Mouse (Mus musculus) adipocyte (in vitro differentiated cells): Measurements from ENCODE around the gene Adgrl2.

Experiments used
- DNase-seq: peaks from one replicate; pipeline ENCODE4 v3.0.0-alpha.2; 2016; ENCODE audit warnings: low spot score

Gene Adgrl2

DNA sequence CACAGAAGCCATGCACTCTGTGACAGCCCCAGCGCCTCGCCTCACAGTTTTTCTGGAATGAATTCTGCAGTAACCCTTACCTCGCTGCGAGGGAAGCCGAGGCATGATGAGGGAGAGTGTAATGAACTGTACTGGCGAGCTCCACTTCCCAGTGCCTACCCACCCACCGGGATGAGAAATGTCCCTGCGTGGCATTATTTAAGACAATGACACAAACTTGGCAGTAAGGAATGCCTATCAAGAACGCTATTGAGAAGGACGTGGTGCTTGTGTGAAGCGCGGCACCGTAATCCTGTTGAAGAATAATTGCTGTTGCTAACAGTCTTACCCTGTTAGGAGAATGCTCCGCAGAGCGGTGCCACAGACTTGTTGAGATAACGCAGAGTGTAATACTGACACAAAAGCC, 13.2 kb downstream of the Adgrl2 start:
- no peak for DNase-seq

DNA sequence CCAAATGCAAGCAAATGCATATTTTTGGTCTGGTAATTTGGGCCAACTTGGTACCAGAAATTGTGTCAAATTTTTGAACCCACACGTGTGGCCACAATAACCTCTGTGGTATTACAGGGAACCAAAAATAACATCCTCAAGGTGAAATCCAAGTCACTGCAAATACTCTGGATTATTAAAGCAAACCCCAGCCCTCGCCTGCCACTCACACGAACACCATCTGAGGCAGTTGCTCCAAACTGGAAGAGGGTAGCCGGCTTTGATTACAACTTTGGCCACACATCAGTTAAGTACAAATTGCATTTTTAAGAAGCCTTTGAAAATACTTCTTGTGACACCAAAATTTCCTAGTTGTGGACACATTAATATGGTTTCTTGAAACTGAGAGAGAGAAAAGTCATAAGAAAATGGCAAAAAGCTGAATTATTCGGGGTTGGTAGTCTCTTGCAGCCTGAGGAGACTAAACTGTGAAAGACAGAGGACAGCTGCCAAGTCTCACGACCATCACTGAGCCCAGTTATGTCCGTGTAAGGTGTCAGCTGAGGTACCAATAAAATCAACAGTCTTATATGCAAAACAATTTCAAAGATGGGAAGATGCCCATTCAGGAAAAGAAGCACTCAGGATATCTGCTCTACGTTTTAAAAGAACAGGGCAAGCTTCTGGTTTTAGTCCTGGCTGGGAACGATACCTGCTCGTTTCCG, 18.3 kb downstream of the Adgrl2 start:
- DNase-seq = no peak

DNA sequence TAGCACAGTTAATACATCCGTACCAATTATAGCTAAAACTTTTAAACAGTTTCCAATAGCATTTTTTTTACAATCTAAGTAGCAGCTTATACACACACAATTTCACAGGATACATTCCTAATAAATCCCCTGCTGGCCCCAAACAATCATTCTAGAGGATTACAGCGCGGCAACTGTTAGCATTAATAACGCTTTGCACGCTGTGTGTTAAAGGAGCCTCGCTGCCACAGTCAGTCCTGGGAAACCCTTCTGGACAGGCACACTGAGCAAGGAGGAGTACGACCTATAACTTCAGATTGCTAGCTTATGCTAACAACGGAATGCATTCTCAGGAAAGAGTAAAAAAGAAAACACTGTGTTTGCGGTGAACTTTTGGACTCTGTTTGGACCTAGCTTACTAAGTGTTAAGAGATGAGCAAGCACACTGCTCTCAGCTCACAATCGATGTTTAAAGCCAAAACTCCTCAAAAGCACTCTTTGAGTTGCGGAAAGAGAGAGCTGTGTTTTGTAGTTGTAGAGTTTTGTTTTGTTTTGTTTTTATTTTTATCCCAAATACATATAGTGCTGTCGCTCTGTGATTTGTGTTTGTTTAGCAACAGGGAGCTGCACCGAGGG, 25.3 kb downstream of the Adgrl2 start:
- DNase-seq = no peak

DNA sequence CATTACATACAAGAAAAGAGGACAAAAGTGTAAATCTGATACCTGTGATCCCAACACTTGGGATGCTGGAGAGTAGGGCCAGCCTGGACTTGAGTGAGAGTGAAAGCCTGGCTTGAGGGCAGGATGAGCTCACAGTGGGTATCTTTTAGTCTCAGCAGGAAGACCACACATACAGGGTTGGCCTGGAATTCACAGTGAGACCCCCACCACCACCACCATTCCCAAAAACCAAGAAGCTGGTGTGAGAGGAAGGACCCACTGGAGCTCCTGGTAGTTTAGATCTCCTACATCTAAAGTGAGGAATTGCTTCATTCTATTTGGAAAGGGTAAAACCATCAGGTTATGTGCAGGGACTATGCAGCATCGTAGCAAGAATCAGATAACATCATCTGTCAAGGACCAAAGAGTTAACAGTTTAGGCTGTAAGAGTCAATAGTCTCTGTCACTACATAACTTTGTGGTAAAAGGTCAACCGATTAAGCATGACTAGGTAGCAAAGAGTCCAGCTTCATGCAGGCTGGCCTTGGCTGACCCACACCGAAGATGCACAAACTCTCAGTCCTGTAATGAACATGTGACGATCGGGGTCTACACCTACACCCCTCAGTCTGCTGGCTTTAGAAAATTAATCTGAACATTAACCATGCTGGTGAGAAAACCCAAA, 26.8 kb downstream of the Adgrl2 start:
- DNase-seq = no peak

DNA sequence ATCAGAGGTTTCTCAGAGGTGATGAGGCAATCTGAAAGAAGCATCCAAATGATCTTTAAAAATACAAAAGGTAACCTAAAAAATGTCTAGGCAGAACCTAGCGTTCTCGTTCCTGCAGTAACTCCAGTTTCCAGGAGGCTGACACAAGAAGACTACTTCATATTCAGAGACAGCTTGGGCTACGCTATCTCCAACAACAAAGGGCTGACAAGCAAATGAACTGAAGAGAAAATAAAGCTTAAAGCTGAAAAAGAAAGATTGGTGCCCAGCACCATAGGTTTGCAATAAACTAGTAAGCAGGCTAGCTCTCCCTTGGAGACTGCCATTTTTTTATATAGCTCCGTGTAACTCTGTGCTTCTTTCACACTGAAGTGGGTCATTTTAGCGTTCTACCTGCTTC, 28.7 kb downstream of the Adgrl2 start:
- DNase-seq = no peak

DNA sequence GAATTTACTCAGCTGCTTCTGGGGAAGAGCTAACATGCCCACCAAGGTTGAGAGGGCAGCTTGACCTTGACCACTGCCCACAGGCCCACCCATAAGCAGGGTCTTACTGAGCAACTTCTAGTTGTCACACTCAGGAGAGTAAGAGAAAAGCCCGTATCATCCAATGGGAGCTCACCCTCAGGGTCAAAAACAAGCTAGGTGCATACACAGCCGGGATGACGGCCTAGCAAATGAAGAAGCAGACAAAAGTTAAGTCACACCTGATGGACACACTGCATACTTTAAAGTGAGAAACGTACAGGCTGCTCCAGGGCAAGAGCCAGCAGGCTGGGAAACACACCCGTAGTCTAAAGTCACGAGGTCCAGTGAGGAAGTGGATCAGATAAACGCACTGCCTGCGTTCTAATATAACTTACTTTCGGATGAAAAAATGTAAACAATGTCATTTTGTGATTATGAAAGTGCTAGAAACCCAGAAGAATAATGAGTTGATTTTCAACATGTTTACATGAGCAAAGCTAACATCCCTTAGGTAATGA, 29.5 kb downstream of the Adgrl2 start:
- no peak for DNase-seq

DNA sequence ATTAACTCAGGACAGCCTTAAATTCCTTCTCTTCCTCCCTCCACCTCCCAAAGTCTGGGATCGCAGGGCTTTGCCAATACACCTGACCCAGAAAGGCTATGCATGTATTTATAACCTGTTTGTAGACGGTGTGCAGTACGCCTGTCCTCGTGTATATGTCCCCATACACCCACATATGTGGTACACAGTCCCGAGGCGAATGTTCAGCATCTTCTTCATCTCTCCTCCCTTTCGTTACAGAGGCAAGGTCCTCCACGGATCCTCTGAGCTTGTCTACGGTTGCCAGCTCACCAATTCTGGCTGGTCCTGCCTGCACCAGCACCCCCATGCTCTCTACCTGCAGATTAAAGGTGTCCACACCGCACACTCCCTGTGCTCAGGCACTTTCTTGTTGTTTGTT, 30.1 kb downstream of the Adgrl2 start:
- DNase-seq = no peak

DNA sequence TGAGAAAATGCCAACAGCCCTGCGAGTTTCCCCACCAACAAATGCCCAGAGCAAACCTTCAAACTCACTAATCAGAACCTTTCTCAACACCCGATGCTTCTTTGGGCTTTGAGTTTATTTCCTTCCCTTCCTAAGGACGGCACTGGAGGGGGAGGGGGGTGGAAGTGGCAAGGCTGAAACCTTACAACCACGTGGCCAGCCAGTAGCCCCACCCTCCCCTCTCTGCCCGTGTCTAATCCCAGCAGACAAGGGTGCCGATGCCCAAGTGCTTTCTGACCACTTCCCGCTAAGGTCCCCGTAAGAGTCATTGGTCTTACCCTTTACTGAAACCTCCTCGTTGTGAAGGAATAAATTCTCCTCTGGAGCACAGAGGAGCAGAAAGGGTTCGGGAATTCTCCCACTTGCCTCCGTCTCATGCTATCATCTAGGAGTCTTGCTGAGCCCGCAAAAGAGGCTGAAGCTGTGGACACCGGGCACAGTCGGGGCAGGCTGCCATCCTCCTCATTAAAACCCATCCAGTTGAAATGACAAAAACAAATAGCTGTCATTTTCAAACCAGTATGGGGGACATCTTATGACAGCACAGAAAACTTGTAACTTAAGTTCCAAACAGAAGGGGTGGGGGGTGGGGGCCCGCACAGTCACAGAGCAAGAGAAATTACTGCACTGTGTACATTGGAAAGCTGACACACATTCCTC, 30.9 kb downstream of the Adgrl2 start:
- DNase-seq = no peak

DNA sequence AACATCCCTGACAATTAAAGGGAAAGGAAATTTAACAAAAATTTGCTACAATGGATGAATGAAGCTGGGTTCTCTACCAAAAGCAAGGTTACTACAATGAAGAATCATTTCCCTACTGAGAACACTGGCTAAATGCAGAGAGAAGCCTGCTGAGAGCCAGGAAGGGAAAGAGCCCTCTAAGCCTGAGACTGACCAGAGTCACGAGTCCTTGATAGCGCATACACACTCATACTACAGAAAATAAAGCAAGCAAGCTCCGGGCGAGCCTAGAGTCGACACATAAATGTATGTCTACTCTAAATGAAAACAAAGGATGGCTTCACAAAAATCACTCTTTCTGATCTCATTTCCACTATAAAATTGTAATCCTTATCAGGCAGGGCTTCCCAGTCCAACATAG, 31.6 kb downstream of the Adgrl2 start:
- no peak for DNase-seq

DNA sequence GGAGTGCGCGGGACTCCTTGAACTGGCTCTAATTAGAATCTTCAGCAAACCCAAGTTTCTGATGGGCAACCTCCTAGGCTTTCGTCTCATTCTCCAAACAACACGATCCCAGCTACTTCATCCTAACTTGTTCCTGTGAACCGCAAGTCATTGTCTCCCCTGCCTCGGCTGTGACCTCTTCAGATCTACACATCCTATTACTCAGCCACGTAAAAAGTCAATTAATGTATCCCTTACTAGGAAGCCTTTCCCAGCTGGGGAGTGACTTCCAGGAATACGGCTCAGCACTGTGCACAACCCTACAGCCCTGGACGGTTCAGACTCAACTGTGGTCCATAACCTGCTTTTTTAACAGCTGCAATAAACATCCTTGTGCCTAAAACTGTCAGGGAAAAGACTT, 32.2 kb downstream of the Adgrl2 start:
- no peak for DNase-seq

DNA sequence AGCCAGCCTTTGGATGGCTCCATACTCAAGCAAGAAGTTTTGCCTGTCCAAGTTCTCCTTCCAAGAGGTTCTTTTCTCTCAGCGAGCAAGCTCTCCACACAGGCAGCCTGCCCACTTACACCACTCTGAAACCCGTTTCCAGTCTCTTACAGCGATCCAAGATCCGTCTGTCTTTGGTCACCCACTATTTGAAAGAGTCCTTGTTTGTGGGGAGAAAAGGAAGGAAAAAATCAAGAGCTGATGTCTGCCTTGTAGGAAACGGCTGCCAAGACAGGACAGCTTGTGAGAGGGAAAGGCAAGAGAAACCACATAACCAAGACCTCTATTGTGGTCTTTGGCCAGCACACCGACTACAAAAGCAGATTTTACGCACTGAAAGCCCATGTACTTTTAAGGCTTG, 33.5 kb downstream of the Adgrl2 start:
- no peak for DNase-seq

DNA sequence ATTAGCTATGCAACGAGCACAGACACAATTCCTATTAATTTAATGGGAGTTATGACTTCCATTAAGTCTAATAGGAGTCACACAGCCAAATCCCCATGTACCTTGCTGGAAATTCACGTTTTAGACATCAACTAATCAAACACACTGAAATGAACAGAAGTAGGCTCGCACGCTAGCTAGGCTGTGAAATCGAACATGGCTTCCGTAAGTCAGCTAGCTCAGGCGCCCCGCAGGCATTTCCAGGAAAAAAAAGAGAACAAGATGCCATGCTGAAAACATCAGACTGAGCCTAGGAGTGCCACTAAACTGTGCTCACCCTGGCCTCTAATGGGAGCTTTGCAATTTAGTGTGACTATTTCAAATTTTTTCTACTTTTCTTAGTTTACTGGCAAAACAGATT, 40.6 kb downstream of the Adgrl2 start:
- no peak for DNase-seq

DNA sequence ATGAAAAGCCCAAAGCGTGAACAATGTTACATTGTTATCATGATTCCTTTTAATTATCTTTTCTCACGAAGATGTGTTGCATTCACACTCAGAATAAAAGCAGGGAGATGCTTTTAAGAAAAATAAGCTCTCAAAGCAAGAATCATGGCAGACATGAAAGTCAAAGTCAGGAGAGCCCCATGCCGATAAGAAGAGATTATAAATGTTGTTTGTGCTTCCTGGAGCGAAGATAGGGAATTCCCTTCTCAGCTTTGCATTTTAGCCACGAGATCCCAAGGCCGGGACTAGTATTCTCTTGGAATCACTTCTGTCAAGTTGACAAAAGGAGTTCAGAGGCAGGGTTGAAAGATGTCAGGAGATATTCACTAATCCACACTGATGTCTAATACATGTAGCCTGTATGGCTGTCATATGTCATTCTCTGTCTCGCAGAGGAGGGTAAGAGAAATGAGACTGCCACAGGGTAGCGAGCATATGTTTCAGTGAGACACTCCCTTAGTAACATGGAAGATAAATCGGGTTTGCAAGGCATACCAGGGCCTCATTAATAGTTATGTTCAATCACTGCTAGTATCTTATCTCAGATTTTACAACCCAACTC, 42.5 kb downstream of the Adgrl2 start:
- DNase-seq = no peak

DNA sequence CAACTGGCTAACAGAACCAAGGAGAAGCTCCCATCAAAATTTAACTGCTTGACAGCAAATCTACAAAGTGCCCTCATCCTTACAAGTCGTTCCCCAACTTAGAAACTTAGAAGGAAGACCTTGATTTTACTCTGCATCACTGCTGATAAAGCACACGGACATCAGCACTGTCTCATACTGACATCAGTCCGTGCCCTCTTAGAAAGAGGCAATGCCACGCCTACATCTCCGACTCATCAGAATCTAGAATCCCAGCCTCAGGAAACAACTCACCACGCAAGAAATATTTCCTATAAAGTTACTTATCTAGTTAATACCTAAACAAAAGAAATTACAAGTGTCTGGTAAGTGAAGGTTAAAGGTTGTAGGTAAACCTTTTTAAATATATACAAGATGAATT, 43.1 kb downstream of the Adgrl2 start:
- no peak for DNase-seq

DNA sequence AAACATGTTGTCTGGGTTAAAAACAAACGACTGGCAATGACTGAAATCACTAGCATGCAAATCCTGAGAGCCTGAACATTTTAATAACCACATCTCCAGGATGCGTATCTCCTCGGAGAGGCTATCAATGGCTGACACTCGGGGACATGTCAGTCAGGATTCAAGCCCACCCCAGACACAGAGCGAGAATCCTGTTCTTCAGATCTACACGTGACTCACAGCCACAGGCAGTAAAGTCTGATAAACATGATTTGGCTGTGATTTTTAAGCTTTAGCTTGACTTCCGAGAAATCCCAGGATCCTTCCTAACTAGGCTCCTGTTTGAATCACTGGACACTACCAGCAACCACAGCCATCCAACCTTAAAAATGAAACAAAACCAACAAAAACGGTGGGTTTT, 44.8 kb downstream of the Adgrl2 start:
- no peak for DNase-seq

DNA sequence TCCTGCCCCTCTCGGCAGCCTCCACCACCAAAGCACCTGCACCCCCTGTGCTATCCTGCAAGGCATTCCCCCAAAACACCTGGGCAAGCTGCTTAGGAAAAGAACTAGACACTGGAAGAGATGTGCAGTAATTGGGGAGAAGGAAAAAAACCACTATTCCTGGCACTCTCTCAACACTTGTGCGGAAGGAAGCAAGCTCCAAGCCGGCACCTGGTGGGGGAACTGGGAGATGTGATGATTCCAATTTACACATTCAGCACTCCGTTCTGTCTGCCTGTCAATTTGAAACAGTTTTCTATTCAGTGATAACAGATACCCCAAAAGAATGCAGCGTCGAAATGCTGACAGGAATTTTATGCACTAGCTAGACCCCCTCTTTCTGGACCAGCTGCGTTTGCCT, 50.9 kb downstream of the Adgrl2 start:
- no peak for DNase-seq

DNA sequence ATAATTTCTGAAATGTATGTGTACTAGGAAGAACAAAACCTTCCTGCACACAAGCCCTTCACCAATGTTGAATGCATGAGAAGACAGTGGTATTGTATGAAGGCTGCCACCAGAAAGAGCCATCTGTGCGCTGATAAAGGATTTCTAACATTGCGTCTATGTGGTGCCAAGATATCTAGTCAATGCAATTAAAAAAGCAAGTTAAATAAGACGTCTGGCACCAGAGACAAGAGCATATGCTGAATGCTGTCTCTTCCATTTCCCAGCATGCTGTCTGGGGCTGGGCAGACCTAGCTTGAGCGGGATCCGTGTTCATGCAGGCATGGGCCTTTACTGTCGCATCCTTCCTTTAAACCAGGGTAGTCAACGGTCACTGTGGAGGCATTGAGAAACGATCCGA, 55.3 kb downstream of the Adgrl2 start:
- DNase-seq = no peak

DNA sequence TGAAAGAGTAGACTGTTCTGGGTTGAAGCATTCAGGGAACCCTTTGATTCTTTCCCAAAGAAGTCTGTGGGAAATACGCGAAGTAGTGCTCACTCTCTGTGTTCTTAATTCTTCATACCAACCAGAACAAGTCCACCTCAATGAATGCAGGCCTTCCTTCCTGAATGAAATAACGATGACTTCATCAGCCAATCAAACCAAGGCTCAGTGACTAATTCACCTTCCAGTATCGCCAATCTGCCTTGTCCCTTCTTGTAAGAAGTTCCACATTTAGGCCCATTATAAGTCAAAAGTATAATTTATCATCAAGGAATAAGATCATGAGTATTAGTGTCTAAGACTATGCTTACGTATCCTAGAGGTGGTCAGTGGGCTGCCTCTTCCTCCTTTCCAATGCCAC, 56.1 kb downstream of the Adgrl2 start:
- no peak for DNase-seq

DNA sequence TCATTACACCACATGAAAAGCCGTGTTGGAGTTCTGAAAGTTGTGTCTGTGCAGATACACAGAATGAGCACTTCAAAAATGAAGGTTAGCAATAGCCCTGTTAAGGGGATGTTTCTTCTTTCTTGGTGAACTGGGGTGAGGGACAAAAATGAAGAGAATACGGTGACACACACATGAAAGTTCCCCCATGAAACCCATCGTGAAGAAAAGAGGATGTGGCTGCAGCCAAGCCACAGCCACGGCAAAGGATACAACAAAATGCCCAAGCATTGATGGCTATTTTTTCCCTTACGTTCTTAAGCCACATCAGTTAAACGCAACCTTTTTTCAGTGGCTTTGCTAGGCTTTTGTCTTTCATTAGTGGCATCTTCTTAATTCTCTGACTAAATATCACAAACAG, 57.2 kb downstream of the Adgrl2 start:
- no peak for DNase-seq

DNA sequence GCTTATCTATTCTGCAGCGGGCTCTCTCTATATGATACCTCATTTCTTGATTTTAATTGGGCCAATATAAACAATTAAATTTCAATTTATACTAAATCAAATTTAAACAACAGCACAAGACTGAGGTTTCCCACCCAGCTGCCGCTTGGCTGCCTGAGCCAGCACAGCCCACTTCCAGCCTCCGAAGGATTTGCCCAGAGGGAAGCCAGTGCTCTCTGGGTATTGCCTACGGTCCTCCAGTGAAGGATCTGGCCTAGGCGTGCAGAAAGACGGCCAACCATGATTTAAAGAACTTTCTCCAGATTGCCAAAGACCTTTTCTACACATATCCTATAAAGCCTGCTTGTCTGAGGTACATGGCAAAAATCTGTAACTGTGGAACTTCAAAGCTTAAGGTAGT, 59.4 kb downstream of the Adgrl2 start:
- no peak for DNase-seq

DNA sequence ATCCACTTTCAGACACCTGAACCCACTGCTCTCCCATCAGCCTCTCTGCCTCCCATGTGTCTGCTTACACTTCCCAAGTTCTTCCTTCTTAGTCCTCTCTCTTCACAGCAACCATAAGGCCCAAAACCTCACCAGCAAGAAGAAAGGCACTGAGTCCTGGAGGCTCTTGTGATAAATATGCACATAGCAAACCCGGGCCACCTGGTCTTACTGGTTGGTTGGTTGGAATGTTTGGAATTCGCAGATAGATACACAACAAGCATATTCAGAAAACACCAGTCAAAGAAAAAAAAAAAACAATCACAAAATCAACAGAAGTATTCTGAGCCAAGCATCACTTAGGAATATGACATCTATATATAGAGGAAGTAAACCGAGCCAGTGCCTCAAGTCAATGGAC, 64.0 kb downstream of the Adgrl2 start:
- DNase-seq = no peak

DNA sequence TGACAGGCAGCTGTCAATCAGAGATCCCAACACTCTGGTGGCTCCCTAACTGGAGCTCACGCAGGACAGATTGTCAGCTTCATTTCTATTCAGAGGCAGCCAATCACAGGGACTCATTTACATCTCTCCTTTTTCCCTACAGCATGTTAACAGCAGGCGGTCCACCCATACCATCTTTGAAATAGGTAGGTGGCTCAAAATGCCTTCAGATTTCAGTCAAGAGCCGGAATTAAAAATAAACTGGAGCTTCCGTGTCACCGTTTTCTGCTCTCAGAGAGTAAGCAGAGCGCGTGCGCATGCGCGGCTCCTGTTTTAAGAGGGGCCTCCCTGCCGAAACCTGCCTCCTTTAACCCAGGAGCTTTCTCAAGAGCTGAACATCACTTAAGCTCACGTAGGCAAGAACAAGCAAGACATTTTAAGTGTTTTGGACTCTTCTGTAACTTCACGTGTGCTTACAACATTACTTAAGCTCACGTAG, 67.7 kb downstream of the Adgrl2 start:
- DNase-seq = no peak
